Mouse (Mus musculus) kidney, adult 2 months (tissue): ENCODE measurements around the gene Spen. TPM values are rescaled to one million over a fixed set of nuclear protein-coding genes. Genes with fewer than 3 reads are reported as not detected.

Experiments used
- DNase-seq: peaks from one replicate; pipeline ENCODE4 v3.0.0; 2021
- H3K27ac ChIP-seq: fragments of 200-500 bp; 2 replicates; pipeline ENCODE4 v1.5.1; 2012; ENCODE audit warnings: low read depth, low read length, control low read depth, inconsistent platforms; ENCODE audit not compliant: insufficient read depth
- H3K27me3 ChIP-seq: fragments of 200-500 bp; replicated peaks from 2 replicates; pipeline ENCODE4 v1.6.1; 2012; ENCODE audit warnings: mild to moderate bottlenecking, moderate library complexity, low read length, inconsistent platforms; ENCODE audit not compliant: control insufficient read depth, insufficient read depth
- H3K36me3 ChIP-seq: fragments of 200-500 bp; 2 replicates; pipeline ENCODE4 v1.6.1; 2012; ENCODE audit warnings: mild to moderate bottlenecking, moderate library complexity, low read length, inconsistent platforms; ENCODE audit not compliant: control insufficient read depth, insufficient read depth
- H3K4me1 ChIP-seq: fragments of 200-500 bp; 2 replicates; pipeline ENCODE4 v1.6.1; 2011; ENCODE audit warnings: low read length; ENCODE audit not compliant: control insufficient read depth, insufficient read depth
- H3K4me3 ChIP-seq: fragments of 200-500 bp; 2 replicates; pipeline ENCODE4 v1.5.1; 2011; ENCODE audit warnings: mild to moderate bottlenecking, low read depth, low read length, control low read depth; ENCODE audit not compliant: insufficient read depth
- CTCF ChIP-seq: fragments of 200-500 bp; conservative IDR thresholded peaks from 2 replicates; pipeline ENCODE4 v1.5.1; 2011; ENCODE audit warnings: low read depth, mild to moderate bottlenecking, control low read depth, low read length, moderate library complexity, mixed read lengths; ENCODE audit not compliant: insufficient read depth, insufficient read length
- POLR2A ChIP-seq: fragments of 200-500 bp; IDR thresholded peaks from one replicate; pipeline ENCODE4 v1.6.1; 2011; ENCODE audit warnings: low read depth, low read length, control low read depth
- WGBS: fragments of 180-500 bp; shearing (Covaris S2); methylation state at CpG from one replicate; pipeline ENCODE4 v1.1.7; 2018; 5-methylcytosine and 5-hydroxymethylcytosine counted together
- polyA plus RNA-seq: library from polyadenylated mRNA; depleted of rRNA; stranded (reverse); fragments of >200 nt; gene quantifications from 2 replicates; pipeline ENCODE4 v1.2.3, GENCODE M21; 2012

The Spen gene
- polyA plus RNA-seq, 1 experiment = 19.6 TPM

- H3K4me1 ChIP-seq = peaks cover 4% of the 10 kb centered on the region; the same call in 1 of the 2 replicates
- WGBS = 86% methylated on average over 1 of the region's 1 CpGs
- H3K36me3 ChIP-seq = no peaks in the 10 kb centered on the region
- H3K27me3 ChIP-seq = no peaks in the 10 kb centered on the region
- no peak for DNase-seq
- no peak within 1 kb of the TSS for H3K4me3 ChIP-seq
- H3K27ac ChIP-seq = no peak within 1 kb of the TSS
- TF ChIP-seq POLR2A (no peak), CTCF (no peak)
Observed at GRCm38 (mm10) chr4:141435974-141436373, 102.4 kb downstream of the Spen start, which contains the start of gene Srarp. Srarp (minus strand) TSS chr4:141436105.

- Histone ChIP-seq H3K27ac (peak overlapping the region; percentile 36; the same call in 1 of the 2 replicates), H3K4me3 (no peak overlapping the region), H3K27me3 (no peaks in the 10 kb centered on the region), H3K36me3 (no peaks in the 10 kb centered on the region), H3K4me1 (no peaks in the 10 kb centered on the region)
- WGBS = 75% methylated on average over 18 of the region's 18 CpGs
- no peak for DNase-seq
- TF ChIP-seq POLR2A (no peak), CTCF (no peak)
Observed at GRCm38 (mm10) chr4:141433191-141433590, 105.2 kb downstream of the Spen start.

GRCm38 (mm10) chr4:141432666-141433065 lies 105.7 kb downstream of the Spen start:
- Histone ChIP-seq H3K27ac (no peak overlapping the region; the same call in 1 of the 2 replicates), H3K36me3 (no peaks in the 10 kb centered on the region), H3K4me3 (no peak overlapping the region), H3K27me3 (no peaks in the 10 kb centered on the region), H3K4me1 (no peaks in the 10 kb centered on the region)
- no peak for TF ChIP-seq CTCF
- no peak for TF ChIP-seq POLR2A
- 36% methylated on average over 14 of the region's 14 CpGs for WGBS
- DNase-seq = peak; percentile 73

- 33% methylated on average over 9 of the region's 9 CpGs for WGBS
- H3K4me1 ChIP-seq = no peaks in the 10 kb centered on the region
- H3K4me3 ChIP-seq = no peak overlapping the region
- no peaks in the 10 kb centered on the region for H3K36me3 ChIP-seq
- no peak for TF ChIP-seq POLR2A
- peak; percentile 94 for TF ChIP-seq CTCF
- no peaks in the 10 kb centered on the region for H3K27me3 ChIP-seq
- no peak overlapping the region for H3K27ac ChIP-seq
- peak; percentile 83 for DNase-seq
Observed at GRCm38 (mm10) chr4:141430997-141431396, 107.4 kb downstream of the Spen start.

GRCm38 (mm10) chr4:141429847-141430246 lies 108.5 kb downstream of the Spen start:
- H3K27me3 ChIP-seq = no peaks in the 10 kb centered on the region
- H3K36me3 ChIP-seq = no peaks in the 10 kb centered on the region
- no peaks in the 10 kb centered on the region for H3K4me1 ChIP-seq
- H3K27ac ChIP-seq = no peak overlapping the region
- WGBS = 54% methylated on average over 9 of the region's 9 CpGs
- DNase-seq = peak; percentile 68
- no peak overlapping the region for H3K4me3 ChIP-seq
- TF ChIP-seq CTCF = peak; percentile 75
- TF ChIP-seq POLR2A = no peak

- no peaks in the 10 kb centered on the region for H3K4me1 ChIP-seq
- no peak overlapping the region for H3K27ac ChIP-seq
- 74% methylated on average over 6 of the region's 6 CpGs for WGBS
- TF ChIP-seq POLR2A = no peak
- no peak for TF ChIP-seq CTCF
- H3K4me3 ChIP-seq = no peak overlapping the region
- H3K36me3 ChIP-seq = no peaks in the 10 kb centered on the region
- no peak for DNase-seq
- no peaks in the 10 kb centered on the region for H3K27me3 ChIP-seq
Observed at GRCm38 (mm10) chr4:141429381-141429780, 109.0 kb downstream of the Spen start.

GRCm38 (mm10) chr4:141427921-141428320 lies 110.5 kb downstream of the Spen start:
- no peaks in the 10 kb centered on the region for H3K27me3 ChIP-seq
- no peak for DNase-seq
- WGBS = 92% methylated on average over 13 of the region's 13 CpGs
- no peaks in the 10 kb centered on the region for H3K36me3 ChIP-seq
- no peak overlapping the region for H3K27ac ChIP-seq
- no peaks in the 10 kb centered on the region for H3K4me1 ChIP-seq
- H3K4me3 ChIP-seq = no peak overlapping the region
- TF ChIP-seq CTCF = no peak
- no peak for TF ChIP-seq POLR2A
